Mouse (Mus musculus) left cerebral cortex, postnatal 4 days (tissue): ENCODE measurements around the gene Socs4. TPM values are rescaled to one million over a fixed set of nuclear protein-coding genes. Genes with fewer than 3 reads are reported as not detected.
"Not testable (repeated sequence)": the region's sequence is repeated elsewhere in the genome, so short reads cannot be mapped to it uniquely, and the experiment has no call there.

Experiments
- DNase-seq: peaks from one replicate; pipeline ENCODE4 v3.0.0-alpha.2; 2022
- intact Hi-C: fragments of 180-260 bp; cut with DNase I; formaldehyde crosslinking; loops from one replicate; pipeline ENCODE4 v1.15.1; 2025
- total RNA-seq, 2 experiments: library from RNA; stranded (reverse); gene quantifications; 2 replicates each; pipeline ENCODE4 v1.2.3; 2021

The Socs4 gene
- total RNA-seq, 2 experiments from 2014 or later, result 9.8 to 10.1 TPM

GRCm38 (mm10) chr14:47285271-47285670, 8.5 kb downstream of the Socs4 start:
- intact Hi-C loops, result no loop called here
- no peak for DNase-seq

DNA sequence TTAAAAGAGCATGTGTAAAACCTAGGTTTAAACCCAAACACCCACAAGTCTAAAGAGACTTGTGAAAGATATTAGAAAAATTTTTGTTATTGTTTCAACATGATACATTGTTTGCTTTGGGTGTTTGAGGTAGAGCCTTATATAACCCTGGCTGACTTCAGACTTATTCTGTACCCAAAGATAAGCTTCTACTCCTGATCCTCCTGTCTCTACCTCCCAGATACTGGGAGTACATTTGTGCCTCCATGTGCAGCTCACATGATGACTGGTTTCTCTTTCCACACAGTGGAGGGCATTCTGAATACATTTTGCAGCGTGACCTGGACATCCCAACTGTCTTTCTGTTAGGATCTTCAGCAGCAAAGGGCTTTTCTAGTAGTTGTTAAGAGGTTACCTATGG, 9.5 kb downstream of the Socs4 start:
- no peak for DNase-seq
- intact Hi-C loops, result no loop called here

DNA sequence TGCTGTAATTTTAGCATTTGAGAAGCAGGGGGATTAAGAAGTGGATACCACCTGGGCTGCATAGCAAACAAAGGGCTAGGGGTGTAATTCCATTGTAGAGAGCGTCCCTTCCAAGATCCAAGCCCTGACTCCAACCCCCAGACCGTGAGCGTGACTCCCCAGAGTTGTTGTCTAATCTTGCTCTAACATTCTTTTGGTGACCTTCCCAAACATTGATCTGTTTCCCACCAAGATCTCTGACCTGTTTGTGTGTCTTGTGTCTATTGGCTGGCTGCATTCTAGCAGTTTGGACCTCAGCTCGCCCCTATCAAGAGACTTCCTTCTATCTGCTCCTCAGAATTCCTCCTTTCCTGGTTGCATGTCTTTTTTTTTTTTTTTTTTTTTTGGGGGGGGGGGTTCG, 10.3 kb downstream of the Socs4 start:
- intact Hi-C loops, result no loop called here
- no peak for DNase-seq

GRCm38 (mm10) chr14:47291772-47292171, 15.0 kb downstream of the Socs4 start:
- intact Hi-C loops, result no loop called here
- DNase-seq, result no peak

DNA sequence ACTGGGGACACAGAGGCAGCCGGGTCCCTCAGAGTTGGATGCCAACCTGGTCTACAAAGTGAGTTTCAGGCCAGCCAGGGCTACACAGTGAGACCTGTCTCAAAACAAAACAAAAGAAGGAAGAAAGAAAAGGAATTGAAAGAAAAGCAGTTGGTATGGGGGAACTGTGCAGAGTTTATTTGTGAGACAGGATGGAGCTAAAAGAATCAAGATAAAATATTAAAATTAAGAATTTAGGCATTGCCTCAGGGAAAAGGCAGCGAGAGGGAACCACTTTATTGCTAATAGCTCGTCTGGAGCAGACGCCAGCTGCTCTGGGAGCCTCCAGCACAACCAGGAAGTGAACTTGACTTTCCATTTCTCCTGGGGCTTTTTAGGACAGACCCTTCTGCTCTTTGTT, 17.4 kb downstream of the Socs4 start:
- DNase-seq, result no peak
- intact Hi-C loops, result no loop called here

GRCm38 (mm10) chr14:47296232-47296631, 19.5 kb downstream of the Socs4 start:
- intact Hi-C loops, result no loop called here
- DNase-seq, result no peak

DNA sequence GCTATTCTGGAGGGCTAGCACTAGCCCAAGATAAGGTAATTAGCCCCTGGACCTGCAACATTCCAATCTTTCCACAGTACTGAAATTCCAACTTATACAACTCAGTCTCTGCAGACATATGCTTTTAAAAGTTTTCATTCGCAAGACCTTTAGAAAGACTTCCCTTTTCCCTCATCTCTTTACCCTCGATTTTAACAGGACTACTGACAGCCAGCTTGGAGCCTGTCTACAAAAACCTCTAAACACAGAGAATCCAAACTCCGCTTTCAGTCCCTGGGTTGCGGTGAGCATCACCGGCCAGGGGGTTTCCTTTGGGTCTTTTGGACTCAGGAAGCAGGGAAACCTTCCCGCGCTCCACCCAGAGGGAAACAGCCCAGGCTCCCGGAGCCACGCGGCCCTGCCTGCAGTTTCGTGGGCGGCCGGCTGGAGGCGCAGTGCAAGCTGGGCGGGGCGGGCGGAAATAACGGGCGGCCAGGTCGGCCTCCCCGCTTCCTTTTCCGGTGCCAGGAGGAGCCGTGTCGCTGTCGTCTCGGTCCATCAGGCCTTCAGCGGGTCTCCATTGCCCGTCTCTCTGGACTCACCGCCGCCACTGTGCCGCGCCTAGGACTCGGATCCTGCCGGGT, 21.2 kb downstream of the Socs4 start, which contains the start of gene Mapk1ip1l:
Gene Mapk1ip1l (plus strand): TSS at position 482 of the 623 bp plus-strand sequence.
- peak; percentile 93 for DNase-seq
- intact Hi-C loops, result no loop called here

GRCm38 (mm10) chr14:47298408-47298792, 21.7 kb downstream of the Socs4 start:
- intact Hi-C loops, result no loop called here
- DNase-seq, result peak; percentile 66

- DNase-seq, result peak; percentile 41
- intact Hi-C loops, result no loop called here
Measured at GRCm38 (mm10) chr14:47298819-47299261, 22.1 kb downstream of the Socs4 start.

DNA sequence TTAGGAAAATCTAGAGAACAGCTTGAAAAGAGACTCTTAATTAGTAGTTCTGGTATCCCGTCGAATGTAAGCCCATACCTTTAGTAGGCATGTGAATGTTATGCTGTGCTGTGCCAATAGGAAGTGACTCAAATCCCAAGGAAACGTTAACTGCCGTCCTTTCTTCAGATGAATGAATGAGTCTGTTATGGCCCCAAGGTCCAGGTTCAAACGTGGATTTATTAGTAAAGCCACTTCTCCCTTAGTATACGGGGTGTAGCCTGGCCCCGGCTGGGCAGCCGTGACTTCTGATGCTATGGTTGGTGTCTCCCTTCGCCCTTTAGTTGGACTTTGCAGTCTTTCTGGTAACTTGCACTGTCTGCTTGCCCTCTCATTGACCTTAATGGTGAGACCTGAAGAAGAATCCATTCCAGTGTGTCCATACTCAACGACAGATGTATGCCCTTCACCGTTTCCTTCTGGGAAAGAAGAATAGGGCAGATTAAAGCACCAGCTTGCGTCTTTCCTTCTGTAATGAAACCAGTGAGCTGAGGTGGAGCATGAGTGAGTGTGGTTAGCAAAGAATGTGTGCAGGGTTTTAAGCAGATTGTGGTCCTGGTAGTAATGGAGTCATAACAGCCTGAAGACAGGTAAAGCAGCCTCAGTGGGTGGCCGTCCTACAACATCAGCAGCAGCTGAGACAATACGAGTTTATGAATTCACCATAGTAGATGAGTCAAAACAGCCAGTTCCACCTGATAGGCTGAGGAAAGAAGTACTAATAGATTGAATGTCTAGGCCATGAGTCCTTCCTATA, 26.4 kb downstream of the Socs4 start:
- intact Hi-C loops, result no loop called here
- no peak for DNase-seq

DNA sequence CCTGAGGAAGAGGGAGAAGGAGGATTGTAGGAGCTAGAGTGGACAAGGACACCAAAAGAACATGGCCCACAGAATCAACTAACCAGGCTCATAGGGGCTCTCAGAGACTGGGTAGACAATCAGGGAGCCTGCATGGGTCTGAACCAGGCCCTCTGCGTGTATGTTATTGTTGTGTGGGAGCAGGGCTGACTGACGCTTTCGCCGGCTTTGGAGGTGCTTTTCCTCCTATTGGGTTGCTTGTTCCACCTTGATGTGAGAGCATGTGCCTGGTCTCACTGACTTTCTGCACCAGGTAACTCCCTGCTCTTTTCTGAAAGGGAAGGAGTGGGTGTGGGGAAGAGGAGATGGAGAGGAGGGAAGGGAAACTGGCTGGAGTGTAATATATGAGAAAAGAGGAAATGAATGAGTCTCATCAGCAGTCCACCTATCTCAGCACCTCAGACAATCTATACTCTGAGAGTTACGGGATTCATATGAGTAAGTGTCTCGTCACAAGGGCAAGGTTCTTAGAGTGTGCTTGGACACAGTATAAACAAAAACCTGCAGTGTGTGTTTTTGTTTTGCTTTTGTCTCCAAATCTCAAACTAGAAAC, 28.2 kb downstream of the Socs4 start:
- intact Hi-C loops, result no loop called here
- no peak for DNase-seq

GRCm38 (mm10) chr14:47305933-47306332, 29.2 kb downstream of the Socs4 start:
- intact Hi-C loops, result no loop called here
- DNase-seq, result no peak

DNA sequence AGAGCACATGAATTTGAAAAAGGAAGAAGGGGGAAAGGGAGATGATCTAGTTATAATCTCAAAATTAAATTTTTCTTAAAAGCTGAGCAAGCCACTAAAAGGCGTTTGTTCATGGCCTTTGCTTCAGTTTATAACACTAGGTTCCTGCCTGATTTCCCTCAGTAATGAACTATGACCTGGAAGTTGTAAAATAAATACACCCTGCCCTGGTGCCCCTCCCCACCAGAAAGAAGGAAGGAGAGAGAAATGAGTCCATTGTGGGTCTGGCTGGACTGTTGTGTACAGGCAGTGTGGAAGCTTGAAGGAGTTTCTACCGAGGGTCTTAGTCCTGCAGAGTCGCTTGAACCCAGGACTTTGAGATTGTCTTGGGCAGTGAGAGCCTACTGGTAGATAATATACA, 30.9 kb downstream of the Socs4 start:
- intact Hi-C loops, result no loop called here
- DNase-seq, result no peak

- DNase-seq, result no peak
Measured at GRCm38 (mm10) chr14:47309061-47309460, 32.3 kb downstream of the Socs4 start.

GRCm38 (mm10) chr14:47310342-47311181, 33.8 kb downstream of the Socs4 start:
- DNase-seq, result peak; percentile 6
- intact Hi-C loops, result no loop called here

More at GRCm38 (mm10) chr14:47309061-47309460, 32.3 kb downstream of the Socs4 start:
- intact Hi-C loops, result no loop called here

DNA sequence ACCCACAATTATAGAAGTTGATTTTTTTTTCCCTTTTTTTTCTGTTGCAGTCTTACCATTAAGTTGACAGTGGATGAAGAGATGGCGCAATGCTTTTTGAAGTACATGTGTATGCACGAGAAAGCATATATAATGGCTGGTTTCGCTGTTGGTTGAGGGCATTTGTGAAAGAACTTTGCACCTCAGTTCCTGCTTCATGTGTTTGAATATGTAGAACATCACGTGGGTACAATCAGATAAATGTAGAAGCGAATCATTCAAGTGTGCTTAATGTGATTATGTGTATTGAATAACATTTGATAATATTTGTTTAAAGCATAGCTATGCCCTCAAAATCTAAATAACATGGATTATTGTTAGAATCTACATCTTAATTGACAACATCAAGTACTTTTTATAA, 42.6 kb downstream of the Socs4 start:
- no peak for DNase-seq
- intact Hi-C loops, result no loop called here

- DNase-seq, intact Hi-C loops: not testable (repeated sequence)
Measured at GRCm38 (mm10) chr14:47321581-47321980, 44.9 kb downstream of the Socs4 start.

DNA sequence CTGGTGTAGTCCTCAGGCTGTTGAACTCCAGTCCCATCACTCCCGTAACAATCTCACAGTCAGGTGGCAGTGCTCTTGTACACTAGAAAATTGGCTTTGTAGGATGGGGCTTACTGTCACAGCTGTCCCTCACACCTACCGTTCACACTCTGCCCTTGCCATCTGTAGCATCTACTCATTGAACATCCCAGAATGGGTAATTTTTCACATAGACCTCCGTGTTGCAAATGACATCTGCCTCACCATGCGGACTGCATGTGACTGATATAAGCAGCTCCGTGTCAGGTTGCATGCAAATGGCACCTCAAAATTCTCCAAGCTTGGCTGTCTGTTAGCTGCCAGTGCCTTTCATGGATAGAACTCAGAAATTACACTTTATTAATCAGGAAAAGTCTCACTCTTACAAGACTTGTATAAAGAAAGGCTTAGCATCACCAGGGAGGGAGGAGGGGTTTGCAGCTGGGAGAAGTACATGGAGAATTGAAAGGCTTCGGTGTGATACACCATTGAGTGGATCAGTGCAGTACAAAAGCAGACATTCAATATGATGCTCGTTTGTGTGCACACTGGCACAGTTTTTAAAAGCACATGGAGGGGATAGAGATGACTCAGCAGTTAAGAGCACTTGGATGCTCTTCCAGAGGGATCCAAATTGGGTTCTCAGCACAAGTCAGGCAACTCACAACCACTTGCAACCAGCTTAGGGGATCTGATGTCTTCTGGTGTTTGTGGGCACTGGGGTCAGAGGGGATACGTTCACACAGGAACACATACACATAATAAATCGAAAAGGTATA, 49.4 kb downstream of the Socs4 start:
- intact Hi-C loops, result no loop called here
- no peak for DNase-seq

DNA sequence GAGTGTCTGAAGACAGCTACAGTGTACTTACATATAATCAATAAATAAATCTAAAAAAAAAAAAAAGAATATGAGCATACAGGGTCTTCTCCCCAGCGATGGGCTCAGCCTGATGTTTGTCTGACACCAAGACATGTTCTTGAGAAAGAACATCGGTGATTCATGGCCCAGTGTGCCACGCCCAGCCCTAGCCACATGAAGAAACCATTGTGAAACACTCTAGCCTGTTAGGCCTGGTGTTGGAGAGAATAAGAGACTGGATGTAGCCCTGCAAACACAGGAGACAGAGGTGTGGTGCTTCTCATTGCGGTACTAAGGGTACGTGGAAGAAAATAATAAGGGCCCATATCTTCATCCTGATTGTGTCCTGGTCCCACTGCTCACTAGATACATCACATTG, 50.6 kb downstream of the Socs4 start:
- no peak for DNase-seq
- intact Hi-C loops, result no loop called here

DNA sequence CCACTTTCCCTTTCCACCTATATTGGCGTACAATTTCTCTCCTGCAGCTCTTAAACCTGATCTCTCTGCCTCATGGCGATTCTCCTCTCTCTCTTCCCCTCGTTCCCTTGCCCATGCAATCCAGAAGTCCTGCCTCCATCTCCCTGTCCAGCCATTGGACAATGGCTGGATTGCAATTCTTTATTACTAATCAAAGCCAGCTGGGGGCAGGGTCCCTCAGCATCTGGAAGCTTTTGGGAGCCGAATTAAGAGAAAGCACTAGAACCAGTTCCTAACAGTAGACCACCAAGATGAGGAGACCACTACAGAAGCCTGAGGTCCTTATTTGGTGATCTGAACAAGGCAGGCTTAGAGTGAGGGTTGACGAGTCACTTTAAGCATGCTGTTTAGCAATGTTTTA, 55.2 kb downstream of the Socs4 start:
- no peak for DNase-seq
- intact Hi-C loops, result loop anchor here (10.0 kb wide), 1 partner anchor 203 kb away; no protein-coding TSS in a partner anchor
